Mouse (Mus musculus) lung, postnatal 10 days (tissue): Measurements from ENCODE around the gene Vpreb2.
"Not testable (repeated sequence)": the region's sequence is repeated elsewhere in the genome, so short reads cannot be mapped to it uniquely, and the experiment has no call there.

Experiments
- DNase-seq: peaks from one replicate; pipeline ENCODE4 v3.0.0; 2021

The Vpreb2 gene

DNA sequence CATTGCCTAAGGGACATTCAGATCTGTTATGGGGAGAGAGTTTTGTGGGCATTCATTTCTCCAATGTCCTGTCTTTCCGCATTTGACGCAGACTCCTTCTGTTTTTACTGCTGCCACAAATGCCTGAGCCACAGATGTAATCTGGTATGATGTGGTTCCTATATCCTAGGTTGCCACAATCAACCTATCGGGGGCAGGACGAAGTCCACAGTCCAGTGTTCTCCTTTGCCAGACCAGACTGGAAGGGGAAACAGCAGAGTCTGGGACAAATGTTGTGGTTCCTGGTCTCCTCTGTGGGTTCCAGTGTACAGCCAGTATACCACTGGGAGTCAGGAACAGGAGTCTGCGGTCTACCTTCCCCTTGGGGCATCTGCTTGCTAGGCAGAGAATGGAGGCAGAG lies 19.4 kb downstream of the Vpreb2 start:
- no peak for DNase-seq

DNA sequence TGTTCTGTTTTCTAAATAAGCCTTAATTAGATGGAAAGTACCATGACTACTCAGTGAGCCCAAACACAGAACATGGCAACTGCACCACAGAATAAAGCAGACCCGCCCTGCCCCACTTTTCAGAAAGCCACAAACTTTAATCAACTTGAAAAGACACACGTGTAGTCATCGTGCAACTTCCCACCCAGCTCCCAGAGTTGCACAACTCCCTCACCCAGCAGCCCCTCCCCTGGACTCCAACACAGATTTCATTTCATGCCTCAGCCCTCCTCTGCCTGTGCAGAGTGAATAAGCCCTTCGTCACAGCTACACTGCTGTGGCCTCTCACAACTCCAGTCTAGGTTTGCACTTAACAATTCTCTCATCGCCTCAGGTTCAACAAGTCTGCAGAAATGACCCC lies 24.4 kb downstream of the Vpreb2 start:
- DNase-seq: peak; percentile 3

DNA sequence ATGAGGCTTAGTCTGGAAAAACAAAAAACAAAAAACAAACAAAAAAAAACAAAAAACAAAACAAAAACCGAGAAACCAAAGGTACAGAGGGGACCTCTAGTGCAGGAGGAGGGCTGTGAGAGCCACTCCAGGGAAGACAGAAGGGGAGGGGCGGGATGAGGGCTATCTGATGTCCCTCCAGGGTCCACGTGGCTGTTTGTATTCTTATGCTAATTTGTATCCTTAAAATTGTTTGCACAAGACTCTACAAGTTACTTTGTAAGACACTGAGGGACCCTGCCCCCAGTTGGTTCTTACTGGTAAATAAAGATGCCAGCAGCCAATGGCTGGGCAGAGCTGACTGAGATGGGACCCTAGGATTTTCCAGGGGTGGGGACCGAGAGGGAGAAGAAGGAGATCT lies 26.9 kb downstream of the Vpreb2 start:
- DNase-seq: no peak

DNA sequence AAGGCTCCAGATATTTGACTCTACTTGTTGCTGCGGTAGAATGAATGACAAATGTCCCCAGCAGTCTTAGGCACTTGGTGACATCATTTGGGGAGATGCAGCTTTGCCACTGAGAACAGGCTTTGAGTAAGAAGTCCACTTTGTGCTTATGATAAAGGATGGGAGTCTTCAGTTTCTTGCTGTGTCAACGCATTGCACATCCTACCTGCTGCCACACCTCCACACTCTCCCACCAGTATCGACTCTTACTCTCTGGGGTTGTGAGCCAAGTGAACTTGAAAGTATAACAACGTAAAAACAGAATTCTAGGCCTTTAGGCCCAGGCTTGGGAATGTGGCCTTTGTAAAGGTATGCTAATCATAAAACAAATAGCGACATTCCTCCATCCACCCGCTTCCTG lies 30.9 kb downstream of the Vpreb2 start:
- DNase-seq: no peak

DNA sequence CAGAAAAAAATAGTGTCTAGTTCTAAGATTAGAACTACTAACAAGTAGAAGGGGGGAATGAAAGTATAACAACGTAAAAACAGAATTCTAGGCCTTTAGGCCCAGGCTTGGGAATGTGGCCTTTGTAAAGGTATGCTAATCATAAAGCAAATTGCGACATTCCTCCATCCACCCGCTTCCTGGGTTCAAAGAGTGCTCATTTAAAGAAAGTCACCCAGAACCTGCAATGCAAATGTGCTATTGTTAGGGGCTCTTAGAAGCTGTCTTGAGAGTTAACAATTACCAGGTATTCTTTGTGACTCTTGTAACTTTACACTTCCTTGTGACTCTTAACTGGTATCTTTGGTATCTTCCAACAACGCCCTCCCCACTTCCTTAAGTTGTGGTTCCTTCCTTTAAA lies 36.3 kb downstream of the Vpreb2 start:
- not testable (repeated sequence) for DNase-seq

DNA sequence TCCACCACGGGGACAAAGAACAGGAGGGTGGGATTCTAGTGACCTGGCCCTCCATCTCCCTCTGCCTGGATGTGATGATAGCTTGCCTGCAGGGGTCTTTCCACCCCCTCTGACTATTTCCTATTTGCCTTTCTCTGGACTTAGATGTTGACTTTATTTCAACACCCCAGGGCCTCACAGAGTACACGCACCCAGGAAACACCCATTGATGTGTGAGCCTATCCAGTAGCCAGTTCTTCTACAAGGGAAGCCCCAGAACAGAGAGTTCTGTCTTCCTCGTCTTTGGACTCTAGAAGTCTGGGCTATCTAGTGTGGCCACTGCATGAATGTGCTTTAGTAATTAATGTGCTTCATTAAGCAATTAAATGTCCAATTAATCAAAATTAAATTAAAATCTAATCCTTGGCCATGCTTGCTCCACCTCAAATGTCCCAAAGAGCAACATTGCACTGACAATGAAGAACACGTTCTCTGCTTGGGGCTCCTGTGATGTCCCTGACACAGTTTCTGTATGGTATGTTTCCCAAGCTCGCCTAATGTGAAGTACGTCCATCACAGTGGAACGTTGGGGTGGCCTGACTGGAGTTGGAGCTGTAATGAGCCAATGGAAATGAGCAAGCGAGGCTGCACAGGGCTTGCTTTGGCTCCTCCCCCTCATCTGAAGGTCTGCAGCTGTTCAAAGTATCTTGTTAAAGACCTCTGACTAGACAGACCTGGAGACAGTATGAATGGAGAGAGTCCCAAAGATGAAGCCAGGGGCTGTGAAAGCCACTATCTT lies 42.7 kb downstream of the Vpreb2 start:
- no peak for DNase-seq

DNA sequence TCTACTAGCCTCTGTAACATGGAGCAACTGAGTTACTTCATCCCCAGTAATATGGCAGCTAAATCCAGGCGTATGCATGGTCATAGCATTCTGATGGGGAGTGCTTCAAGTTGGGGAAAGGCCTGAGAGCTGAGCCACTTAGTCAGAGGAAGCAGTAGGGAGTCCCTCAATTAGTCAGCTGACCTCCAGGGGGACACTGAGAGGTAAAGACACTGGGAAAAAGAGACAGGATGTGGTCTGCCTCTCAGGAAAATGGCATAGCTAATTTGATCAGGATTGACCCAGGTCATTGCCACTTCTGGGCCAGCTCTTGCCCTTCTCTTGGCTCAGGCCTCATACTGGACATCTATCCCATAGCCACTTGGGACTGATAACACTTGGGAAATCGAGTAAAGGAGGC lies 47.1 kb downstream of the Vpreb2 start:
- DNase-seq: no peak
